Mouse (Mus musculus) bone marrow macrophage, adult 2 months (primary cell): ENCODE measurements around the gene Lrfn1.

ENCODE experiments used
- CTCF ChIP-seq: IDR thresholded peaks from 2 replicates; pipeline ENCODE4 v1.5.1; 2012; ENCODE audit warnings: low read depth, mild to moderate bottlenecking, low read length, moderate library complexity
- POLR2A ChIP-seq: IDR thresholded peaks from 2 replicates; pipeline ENCODE4 v1.6.1; 2012; ENCODE audit warnings: mild to moderate bottlenecking, low read depth, low read length, borderline replicate concordance

DNA sequence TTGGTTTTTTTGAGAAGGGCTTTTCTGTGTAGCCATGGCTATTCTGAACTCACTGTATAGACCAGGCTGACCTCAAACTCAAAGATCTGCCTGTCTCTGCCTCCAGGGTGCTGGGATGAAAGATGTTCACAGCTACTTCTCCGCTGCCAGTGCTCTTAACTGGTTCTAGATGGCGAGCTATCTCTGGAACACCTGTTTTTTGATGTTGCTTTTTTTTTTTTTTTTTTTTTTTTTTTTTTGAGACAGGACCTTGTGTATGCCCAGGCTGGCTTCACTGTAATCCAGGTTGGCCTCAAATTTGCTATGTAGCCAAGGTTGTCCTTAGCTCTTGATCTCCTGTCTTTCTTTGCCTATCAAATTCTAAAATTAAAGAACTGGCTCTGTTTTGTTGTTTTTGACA lies 13.0 kb upstream of the Lrfn1 start:
- TF ChIP-seq CTCF (no peak), POLR2A (no peak)
